Mouse (Mus musculus) thymus, postnatal 4 days (tissue): ENCODE results near the gene Daxx.
A peak's percentile ranks its signal among the peaks of the same experiment; 100 is the strongest.
"Not testable (repeated sequence)": the region's sequence is repeated elsewhere in the genome, so short reads cannot be mapped to it uniquely, and the experiment has no call there.

Source experiments
- DNase-seq: peaks from one replicate; pipeline ENCODE4 v3.0.0; 2021

The Daxx gene

DNA sequence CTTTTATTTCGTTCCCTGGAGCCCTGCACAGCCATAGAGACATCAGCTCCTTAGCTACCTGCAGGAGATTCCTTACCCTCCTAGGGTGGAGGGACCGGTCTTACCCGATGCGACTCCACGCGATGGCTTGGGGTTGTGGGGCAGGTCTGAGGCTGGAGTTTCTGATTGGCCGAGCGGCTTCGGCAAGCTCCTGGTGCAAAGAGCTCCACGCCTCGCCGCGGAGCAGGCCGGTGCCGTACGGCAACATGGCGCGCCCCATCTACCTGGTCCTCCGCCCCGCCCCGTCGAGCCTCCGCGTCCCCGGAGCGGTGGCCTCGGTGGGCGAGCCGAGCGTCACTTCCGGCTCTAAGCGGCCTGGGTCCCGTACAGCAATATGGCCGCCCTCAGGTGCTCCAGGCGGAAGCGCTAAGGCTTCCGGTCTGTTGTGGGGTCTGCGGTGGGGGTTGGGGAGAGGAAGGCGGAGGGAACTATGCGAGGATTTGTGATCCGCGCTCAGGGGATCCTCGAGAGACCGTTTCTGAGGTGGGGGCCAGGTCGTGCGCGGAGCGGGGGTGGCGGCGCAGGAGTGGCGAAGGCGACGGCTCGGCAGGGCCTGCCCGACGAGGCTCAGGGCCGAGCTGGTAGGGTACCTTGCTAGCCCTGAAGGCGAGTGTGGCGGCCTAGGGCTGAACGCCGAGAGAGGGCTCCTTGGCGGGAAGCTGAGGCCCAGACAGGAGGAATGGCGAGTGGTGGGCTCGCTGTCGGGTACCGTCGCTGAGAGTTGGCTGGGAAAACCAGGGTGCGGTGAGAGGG, at the start of gene Daxx:
Gene Daxx, plus strand, starts transcription at position 338 of the 792 bp plus-strand sequence.
- DNase-seq, result peak; percentile 99

- DNase-seq, result peak; percentile 82
Observed at GRCm38 (mm10) chr17:33865330-33866030, 43.7 kb upstream of the Daxx start.

- DNase-seq, result not testable (repeated sequence)
Observed at GRCm38 (mm10) chr17:33873537-33873936, 35.7 kb upstream of the Daxx start, which contains the start of gene Gm7029. Gene Gm7029 (plus strand): TSS chr17:33873837.

DNA sequence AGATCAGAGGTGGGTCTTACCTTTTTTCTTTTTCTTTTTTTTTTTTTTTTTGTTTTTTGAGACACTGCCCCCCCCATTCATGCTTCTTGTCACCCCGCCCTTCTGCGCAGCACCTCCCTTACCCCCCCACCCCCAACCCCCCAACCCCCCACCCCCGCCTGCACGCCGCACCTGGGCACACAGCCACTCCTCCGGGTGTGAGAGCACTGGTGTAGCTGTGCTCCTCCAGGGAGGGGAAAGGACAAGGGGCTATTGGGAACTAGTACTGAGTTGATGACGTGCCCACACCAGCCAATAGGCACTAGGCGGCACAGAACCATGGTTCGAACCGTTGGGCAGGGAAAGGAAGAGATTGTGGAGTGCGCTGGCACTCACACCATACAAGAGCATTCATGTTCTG, 34.8 kb upstream of the Daxx start:
- DNase-seq, result peak; percentile 39

- DNase-seq, result peak; percentile 42
Observed at GRCm38 (mm10) chr17:33875797-33876196, 33.4 kb upstream of the Daxx start.

DNA sequence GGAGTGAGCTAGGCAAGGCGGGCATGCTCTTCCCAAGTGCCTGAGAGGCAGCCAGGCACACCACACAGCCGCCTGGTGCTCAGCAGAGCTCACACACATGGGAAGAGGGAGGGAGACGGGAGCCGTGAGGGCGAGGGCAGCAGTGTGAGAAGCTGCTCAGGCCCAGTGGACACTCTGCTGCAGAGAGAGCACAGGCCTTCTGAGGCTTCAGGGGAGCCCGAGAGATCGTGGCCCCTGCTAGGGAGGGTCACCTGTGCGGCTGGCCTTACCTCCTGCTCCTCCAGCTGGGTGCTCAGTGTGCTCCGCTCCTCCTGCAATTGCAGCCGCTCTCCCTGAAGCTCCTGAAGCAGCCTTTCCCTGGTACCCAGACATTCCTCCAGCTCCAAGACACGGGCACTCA, 24.9 kb upstream of the Daxx start:
- DNase-seq, result not testable (repeated sequence)

DNA sequence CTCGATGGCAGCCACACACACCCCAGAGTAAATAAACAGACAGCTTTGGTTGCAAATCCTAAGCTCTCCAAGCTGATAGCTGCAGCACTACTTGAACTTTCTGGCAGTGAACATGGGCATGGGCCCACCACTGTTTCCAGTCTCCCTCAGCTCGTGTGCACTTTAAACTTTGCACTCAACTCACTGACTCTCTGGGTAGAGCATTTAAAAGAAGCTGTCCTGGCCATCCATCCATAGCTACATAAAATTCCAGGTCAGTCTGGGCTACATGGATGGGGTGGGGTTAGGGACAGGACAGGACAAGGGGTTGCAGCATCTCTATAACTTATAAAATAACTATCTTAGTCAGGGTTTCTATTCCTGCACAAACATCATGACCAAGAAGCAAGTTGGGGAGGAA, 21.4 kb upstream of the Daxx start:
- DNase-seq, result not testable (repeated sequence)

- not testable (repeated sequence) for DNase-seq
Observed at GRCm38 (mm10) chr17:33888230-33888629, 21.0 kb upstream of the Daxx start.

GRCm38 (mm10) chr17:33889941-33890532, 19.2 kb upstream of the Daxx start:
- DNase-seq, result not testable (repeated sequence)

DNA sequence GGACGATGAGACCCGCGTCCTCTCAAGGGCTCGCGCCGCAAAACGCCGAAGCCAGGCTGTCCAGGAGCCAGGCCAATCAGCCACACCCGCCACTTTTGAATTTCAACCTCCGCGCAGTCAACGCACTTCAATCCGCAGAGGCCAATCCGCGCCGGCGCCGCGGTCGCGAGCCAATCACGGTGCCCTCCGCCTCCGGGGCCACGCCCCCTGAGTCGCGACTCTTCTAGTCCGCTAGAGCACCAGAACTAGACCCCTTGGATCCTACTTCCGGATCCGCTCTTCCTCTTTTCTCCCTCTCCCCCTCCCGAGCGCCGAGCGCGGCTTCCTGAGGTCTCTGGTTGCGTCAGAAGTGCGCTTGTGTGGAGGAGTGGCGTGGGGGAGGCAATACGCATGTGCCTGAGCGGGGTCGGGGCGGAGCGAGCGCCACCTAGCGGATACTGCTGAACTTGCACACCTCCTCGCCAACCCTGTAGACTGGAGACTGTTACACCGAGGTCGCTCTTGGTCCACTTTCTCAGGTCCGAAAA, 18.6 kb upstream of the Daxx start, which contains the start of gene Kifc1:
Gene Kifc1, minus strand, starts transcription at position 129 of the 527 bp plus-strand sequence.
- DNase-seq, result peak; percentile 99

- no peak for DNase-seq
Observed at GRCm38 (mm10) chr17:33891357-33891756, 17.9 kb upstream of the Daxx start.

- DNase-seq, result peak; percentile 39
Observed at GRCm38 (mm10) chr17:33891892-33892291, 17.3 kb upstream of the Daxx start.

DNA sequence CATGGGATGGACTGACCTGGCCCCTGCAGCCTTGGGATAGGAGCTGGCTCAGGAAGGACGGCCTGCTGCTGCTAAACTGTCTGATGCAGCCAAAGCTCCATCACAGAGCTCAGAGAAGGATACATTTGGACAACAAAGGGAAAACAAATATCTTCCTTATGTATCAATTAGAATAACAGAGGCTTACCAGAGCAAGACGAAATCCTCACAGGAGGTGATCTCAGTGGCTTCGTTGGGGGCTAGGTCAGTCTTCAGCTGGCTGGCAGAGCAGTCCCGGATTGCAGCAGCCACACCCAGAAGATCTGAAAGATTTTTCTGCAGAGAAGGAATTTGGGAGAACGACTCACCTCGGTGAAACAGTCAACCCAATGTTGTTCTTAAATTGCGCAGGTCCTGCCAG, 16.8 kb upstream of the Daxx start:
- DNase-seq, result no peak

GRCm38 (mm10) chr17:33893011-33893410, 16.2 kb upstream of the Daxx start:
- not testable (repeated sequence) for DNase-seq

DNA sequence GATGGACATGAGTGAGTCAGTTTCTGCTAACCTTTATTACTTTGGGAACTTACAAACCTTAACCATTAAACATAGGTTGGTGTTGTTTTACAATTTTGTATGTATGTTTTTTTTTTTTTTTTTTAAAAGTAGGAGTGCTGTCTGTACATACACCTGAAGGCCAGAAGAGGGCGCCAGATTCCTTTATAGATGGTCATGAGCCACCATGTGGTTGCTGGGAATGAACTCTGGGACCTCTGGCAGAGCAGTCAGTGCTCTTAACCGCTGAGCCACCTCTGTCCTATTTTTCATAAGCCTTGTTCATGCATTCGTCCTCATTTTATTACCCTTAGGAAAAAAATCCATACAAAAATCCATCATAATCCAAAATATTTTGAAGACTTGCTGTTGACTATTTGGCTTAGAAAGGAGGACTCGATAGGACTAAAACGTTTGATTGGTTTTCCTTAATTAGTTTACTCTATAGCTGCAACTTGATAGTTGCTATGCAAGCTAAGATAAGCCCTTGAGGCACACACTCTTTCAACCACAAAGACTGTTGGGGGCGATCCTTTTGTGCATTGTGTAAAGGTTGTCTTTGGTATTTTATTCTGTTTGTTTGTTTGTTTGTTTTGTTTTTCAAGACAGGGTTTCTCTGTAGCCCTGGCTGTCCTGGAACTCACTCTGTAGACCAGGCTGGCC, 12.0 kb upstream of the Daxx start:
- peak; percentile 63 for DNase-seq

DNA sequence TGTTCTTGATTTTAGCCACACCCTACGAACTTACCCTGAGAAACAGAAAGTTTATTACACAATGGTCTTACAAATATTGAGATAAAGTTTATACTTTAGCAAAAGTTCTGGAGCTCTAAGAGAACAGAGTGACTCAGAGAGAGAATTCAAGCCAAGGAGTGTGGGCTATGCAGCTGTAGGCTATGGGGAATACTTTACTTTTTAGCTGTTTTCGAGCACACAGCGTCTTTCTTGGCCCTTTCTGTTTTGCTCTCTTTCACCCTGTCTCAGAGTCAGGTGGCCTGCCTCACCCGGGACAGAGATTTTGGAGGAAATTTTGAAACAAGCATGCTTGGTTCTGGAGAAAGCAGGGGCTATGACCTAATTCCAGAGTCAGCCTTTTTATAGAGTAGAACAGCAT, 11.0 kb upstream of the Daxx start:
- not testable (repeated sequence) for DNase-seq

- no peak for DNase-seq
Observed at GRCm38 (mm10) chr17:33899642-33900041, 9.6 kb upstream of the Daxx start.

- no peak for DNase-seq
Observed at GRCm38 (mm10) chr17:33900281-33900988, 8.8 kb upstream of the Daxx start.

- DNase-seq, result no peak
Observed at GRCm38 (mm10) chr17:33900989-33901314, 8.3 kb upstream of the Daxx start.

GRCm38 (mm10) chr17:33901653-33902052, 7.6 kb upstream of the Daxx start:
- DNase-seq, result no peak

DNA sequence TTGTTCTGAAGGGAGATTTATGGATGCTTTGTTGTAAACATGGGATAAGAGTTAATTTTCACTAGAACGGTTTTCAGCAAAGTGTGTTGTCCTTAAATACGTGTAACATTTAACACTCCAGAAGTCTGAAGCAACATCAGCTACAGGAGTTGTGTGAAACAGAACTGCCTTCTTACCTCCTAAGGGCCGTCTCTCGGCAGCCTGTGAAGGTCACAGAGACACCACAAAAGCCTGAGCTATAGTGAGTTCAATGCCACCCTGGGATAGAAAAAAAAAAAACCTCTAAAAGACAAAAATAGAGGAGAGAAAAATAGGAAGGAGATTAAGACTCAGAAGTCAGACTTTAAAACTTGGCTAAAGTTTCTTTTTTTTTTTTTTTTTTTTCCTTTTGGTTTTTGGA, 7.1 kb upstream of the Daxx start:
- DNase-seq, result no peak

- no peak for DNase-seq
Observed at GRCm38 (mm10) chr17:33902491-33902890, 6.7 kb upstream of the Daxx start.
